Mouse (Mus musculus) cerebellum, postnatal 25 days (tissue): Measurements from ENCODE around the gene Mylpf.
A peak's percentile ranks its signal among the peaks of the same experiment; 100 is the strongest.
"Not testable (repeated sequence)": the region's sequence is repeated elsewhere in the genome, so short reads cannot be mapped to it uniquely, and the experiment has no call there.

ENCODE experiments used
- DNase-seq, 2 experiments: peaks; one replicate each; pipeline ENCODE4 v3.0.0; 2021; ENCODE audit warnings: mixed read lengths in 2 of 2

Mylpf gene

GRCm38 (mm10) chr7:127228615-127229303 lies 20.1 kb downstream of the Mylpf start:
- peak; percentile 88 to 93 for DNase-seq

GRCm38 (mm10) chr7:127231376-127231775 lies 22.7 kb downstream of the Mylpf start:
- DNase-seq = no peak

- DNase-seq = no peak
Measured at GRCm38 (mm10) chr7:127231826-127232621, 23.3 kb downstream of the Mylpf start.

GRCm38 (mm10) chr7:127232622-127233367 lies 24.1 kb downstream of the Mylpf start, which contains the start of the genes Zfp553 and Sept1:
Gene Zfp553, plus strand, starts transcription at chr7:127233061.
Gene Sept1, minus strand, starts transcription at chr7:127233130.
- DNase-seq = peak; percentile 92 to 93

- no peak for DNase-seq
Measured at GRCm38 (mm10) chr7:127233368-127233749, 24.7 kb downstream of the Mylpf start.

GRCm38 (mm10) chr7:127233765-127234164 lies 25.1 kb downstream of the Mylpf start:
- no peak for DNase-seq

- no peak for DNase-seq
Measured at GRCm38 (mm10) chr7:127234777-127235176, 26.1 kb downstream of the Mylpf start.

GRCm38 (mm10) chr7:127243361-127243867 lies 34.7 kb downstream of the Mylpf start:
- DNase-seq = no peak

GRCm38 (mm10) chr7:127243870-127244657 lies 35.4 kb downstream of the Mylpf start, which contains the start of gene Zfp771:
Gene Zfp771, plus strand, starts transcription at chr7:127244274.
- peak; percentile 96 to 99 for DNase-seq

- DNase-seq = peak in 1 of 2 experiments; percentile 30
Measured at GRCm38 (mm10) chr7:127244658-127245510, 36.2 kb downstream of the Mylpf start.

GRCm38 (mm10) chr7:127250511-127250910 lies 41.8 kb downstream of the Mylpf start:
- not testable (repeated sequence) for DNase-seq

- DNase-seq = peak in 1 of 2 experiments; percentile 48
Measured at GRCm38 (mm10) chr7:127252414-127252813, 43.7 kb downstream of the Mylpf start.

GRCm38 (mm10) chr7:127253341-127253740 lies 44.7 kb downstream of the Mylpf start:
- DNase-seq = peak; percentile 32 to 49

GRCm38 (mm10) chr7:127253821-127254769 lies 45.4 kb downstream of the Mylpf start:
- DNase-seq = peak; percentile 97 to 98

GRCm38 (mm10) chr7:127255008-127255407 lies 46.3 kb downstream of the Mylpf start:
- DNase-seq = no peak

GRCm38 (mm10) chr7:127255965-127256364 lies 47.3 kb downstream of the Mylpf start:
- DNase-seq = no peak

GRCm38 (mm10) chr7:127256518-127256917 lies 47.8 kb downstream of the Mylpf start:
- DNase-seq = no peak

GRCm38 (mm10) chr7:127259186-127259905 lies 50.7 kb downstream of the Mylpf start:
- DNase-seq = no peak
